Mouse (Mus musculus): ENCODE data around the gene Ube4b. TPM values are rescaled to one million over a fixed set of nuclear protein-coding genes. Genes with fewer than 3 reads are reported as not detected.

Ube4b gene
- polyA plus RNA-seq, 1 experiment from 2014 or later = 55.3 TPM

DNA sequence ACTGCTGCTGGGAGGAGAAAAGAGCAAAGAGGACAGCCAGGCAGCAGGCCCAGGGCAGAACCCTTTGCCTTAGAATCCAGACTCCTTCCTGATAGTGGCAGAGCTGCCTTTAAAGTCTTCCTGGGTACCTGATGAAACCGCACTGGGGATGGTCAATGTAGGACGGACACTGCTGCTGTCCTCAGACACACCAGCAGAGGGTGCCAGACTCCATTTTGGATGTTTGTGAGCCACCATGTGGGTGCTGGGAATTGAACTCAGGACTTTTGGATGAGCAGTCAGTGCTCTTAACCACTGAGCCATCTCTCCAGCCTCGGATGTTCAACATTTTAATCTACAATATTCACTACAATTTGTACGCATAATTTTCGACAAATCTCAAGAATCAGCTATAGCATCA, 96.1 kb downstream of the Ube4b start:
- no peaks in the 10 kb centered on the region for H3K9me3 ChIP-seq (ENCODE audit: control insufficient read depth, low read length)

DNA sequence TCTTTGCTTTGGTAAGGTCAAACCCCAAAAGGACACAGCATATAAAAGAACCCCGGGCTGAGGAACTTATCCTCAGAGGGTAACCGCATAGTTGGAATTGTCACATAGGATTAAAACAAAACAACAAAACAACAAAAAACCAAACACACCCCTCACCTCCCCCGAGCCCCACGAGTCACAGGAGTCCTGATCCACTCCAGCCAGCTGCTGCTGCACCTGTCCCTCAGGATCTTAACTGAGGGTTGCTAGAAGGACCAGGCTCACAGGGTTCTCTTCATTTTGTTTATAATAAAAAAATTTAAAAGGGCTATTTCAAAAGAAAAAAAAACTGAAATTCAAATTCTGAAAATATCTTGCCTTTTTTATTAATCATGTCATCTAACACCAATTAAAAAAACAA, 97.8 kb downstream of the Ube4b start:
- H3K27me3 ChIP-seq (ENCODE audit: control insufficient read depth, insufficient read depth, low read length) = no peaks in the 10 kb centered on the region
- no peaks in the 10 kb centered on the region for H3K9me3 ChIP-seq (ENCODE audit: control insufficient read depth, low read length)
- no peak overlapping the region for H3K9ac ChIP-seq (replicated peaks; ENCODE audit: low read depth, low read length)
- no peak for ATAC-seq (ENCODE audit: low read depth)
- H3K4me2 ChIP-seq (ENCODE audit: low read depth, low read length) = no peak overlapping the region
- no peaks in the 10 kb centered on the region for H3K4me1 ChIP-seq (ENCODE audit: control insufficient read depth, insufficient read depth, low read length)
- no peak overlapping the region for H3K4me3 ChIP-seq (ENCODE audit: low read depth, low read length)
- 89% methylated on average over 4 of the region's 4 CpGs for WGBS
- H3K36me3 ChIP-seq (ENCODE audit: control insufficient read depth, insufficient read depth, low read length) = peaks cover 47% of the 10 kb centered on the region
- no peak overlapping the region for H3K27ac ChIP-seq (ENCODE audit: low read depth, low read length)

More for the DNA sequence above, 96.1 kb downstream of the Ube4b start:
- Histone ChIP-seq H3K4me3 (ENCODE audit: low read depth, low read length) (no peak overlapping the region), H3K27ac (ENCODE audit: low read depth, low read length) (no peak overlapping the region), H3K36me3 (ENCODE audit: control insufficient read depth, insufficient read depth, low read length) (peaks cover 61% of the 10 kb centered on the region), H3K27me3 (ENCODE audit: control insufficient read depth, insufficient read depth, low read length) (no peaks in the 10 kb centered on the region), H3K4me1 (ENCODE audit: control insufficient read depth, insufficient read depth, low read length) (no peaks in the 10 kb centered on the region), H3K4me2 (ENCODE audit: low read depth, low read length) (no peak overlapping the region), H3K9ac (replicated peaks; ENCODE audit: low read depth, low read length) (no peak overlapping the region)
- no peak for ATAC-seq (ENCODE audit: low read depth)
- WGBS = 97% methylated on average over 5 of the region's 5 CpGs

DNA sequence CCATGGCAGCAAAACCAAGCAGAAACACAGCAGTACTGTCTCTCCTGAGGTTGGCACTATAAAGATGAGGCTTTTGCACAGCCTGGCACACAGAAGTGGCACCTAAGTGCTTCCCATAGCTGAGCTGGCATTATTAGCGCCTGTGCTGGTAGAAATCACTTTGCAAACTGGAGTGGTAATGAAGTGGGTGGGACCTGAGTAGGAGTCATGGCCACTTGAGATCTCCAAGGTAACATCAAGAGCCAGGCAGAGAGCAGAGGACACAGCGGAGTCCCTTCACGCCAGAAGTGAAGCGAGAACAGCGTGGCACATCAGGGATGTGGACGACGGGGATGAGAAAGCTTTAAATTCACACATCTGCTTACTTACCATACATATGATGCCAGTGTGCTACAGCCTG, 99.3 kb downstream of the Ube4b start:
- no peak for ATAC-seq (ENCODE audit: low read depth)
- Histone ChIP-seq H3K4me1 (ENCODE audit: control insufficient read depth, insufficient read depth, low read length) (no peaks in the 10 kb centered on the region), H3K27me3 (ENCODE audit: control insufficient read depth, insufficient read depth, low read length) (no peaks in the 10 kb centered on the region), H3K4me2 (ENCODE audit: low read depth, low read length) (no peak overlapping the region), H3K4me3 (ENCODE audit: low read depth, low read length) (no peak overlapping the region), H3K9ac (replicated peaks; ENCODE audit: low read depth, low read length) (no peak overlapping the region), H3K36me3 (ENCODE audit: control insufficient read depth, insufficient read depth, low read length) (peaks cover 40% of the 10 kb centered on the region), H3K9me3 (ENCODE audit: control insufficient read depth, low read length) (no peaks in the 10 kb centered on the region), H3K27ac (ENCODE audit: low read depth, low read length) (no peak overlapping the region)
- 85% methylated on average over 7 of the region's 7 CpGs for WGBS

DNA sequence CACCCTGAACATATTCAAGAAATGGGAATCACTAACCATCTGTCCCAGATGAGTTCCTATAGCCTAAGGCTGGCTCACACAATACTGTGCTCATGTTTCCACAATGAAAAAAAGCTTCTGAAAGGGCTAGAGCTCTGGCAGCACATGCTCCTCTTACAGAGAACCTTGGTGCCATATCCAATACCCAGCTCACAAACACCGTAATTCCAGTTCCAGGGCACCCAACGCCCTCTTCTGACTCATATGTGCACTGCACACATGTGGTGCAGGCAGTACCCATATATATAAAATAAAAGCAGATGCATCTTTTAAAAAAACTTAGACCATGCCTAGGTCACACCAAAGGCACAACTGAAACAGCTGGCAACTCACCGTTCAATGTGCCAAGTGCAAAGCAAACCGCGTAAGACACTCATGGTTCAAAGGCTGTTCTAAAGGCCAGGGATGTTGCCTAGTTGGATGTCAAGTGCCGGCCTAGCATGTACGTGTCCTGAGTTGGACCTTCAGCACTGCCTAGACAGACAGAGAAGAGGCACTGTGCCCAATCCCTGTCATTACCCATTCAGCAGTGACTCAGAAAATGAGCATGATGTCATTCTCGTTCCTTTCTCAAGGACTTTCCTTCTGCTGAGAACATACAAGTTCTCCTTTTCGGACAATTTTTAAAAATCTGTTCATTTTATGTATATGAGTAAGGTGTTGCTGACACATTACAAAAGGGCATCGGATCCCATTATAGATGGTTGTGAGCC, 101.0 kb downstream of the Ube4b start:
- no peaks in the 10 kb centered on the region for H3K4me1 ChIP-seq (ENCODE audit: control insufficient read depth, insufficient read depth, low read length)
- no peak overlapping the region for H3K9ac ChIP-seq (replicated peaks; ENCODE audit: low read depth, low read length)
- no peaks in the 10 kb centered on the region for H3K27me3 ChIP-seq (ENCODE audit: control insufficient read depth, insufficient read depth, low read length)
- 87% methylated on average over 10 of the region's 10 CpGs for WGBS
- no peak overlapping the region for H3K4me2 ChIP-seq (ENCODE audit: low read depth, low read length)
- no peak overlapping the region for H3K27ac ChIP-seq (ENCODE audit: low read depth, low read length)
- no peaks in the 10 kb centered on the region for H3K9me3 ChIP-seq (ENCODE audit: control insufficient read depth, low read length)
- peaks cover 25% of the 10 kb centered on the region for H3K36me3 ChIP-seq (ENCODE audit: control insufficient read depth, insufficient read depth, low read length)
- ATAC-seq (ENCODE audit: low read depth) = no peak
- H3K4me3 ChIP-seq (ENCODE audit: low read depth, low read length) = no peak overlapping the region

GRCm38 (mm10) chr4:149323730-149324129, 102.8 kb downstream of the Ube4b start:
- no peak overlapping the region for H3K4me3 ChIP-seq (ENCODE audit: low read depth, low read length)
- H3K27ac ChIP-seq (ENCODE audit: low read depth, low read length) = no peak overlapping the region
- ATAC-seq (ENCODE audit: low read depth) = no peak
- H3K9me3 ChIP-seq (ENCODE audit: control insufficient read depth, low read length) = no peaks in the 10 kb centered on the region
- no peaks in the 10 kb centered on the region for H3K27me3 ChIP-seq (ENCODE audit: control insufficient read depth, insufficient read depth, low read length)
- H3K4me1 ChIP-seq (ENCODE audit: control insufficient read depth, insufficient read depth, low read length) = no peaks in the 10 kb centered on the region
- H3K36me3 ChIP-seq (ENCODE audit: control insufficient read depth, insufficient read depth, low read length) = peaks cover 7% of the 10 kb centered on the region; the same call in 1 of the 2 replicates
- H3K4me2 ChIP-seq (ENCODE audit: low read depth, low read length) = no peak overlapping the region
- H3K9ac ChIP-seq (replicated peaks; ENCODE audit: low read depth, low read length) = no peak overlapping the region
- WGBS = 92% methylated on average over 16 of the region's 16 CpGs

DNA sequence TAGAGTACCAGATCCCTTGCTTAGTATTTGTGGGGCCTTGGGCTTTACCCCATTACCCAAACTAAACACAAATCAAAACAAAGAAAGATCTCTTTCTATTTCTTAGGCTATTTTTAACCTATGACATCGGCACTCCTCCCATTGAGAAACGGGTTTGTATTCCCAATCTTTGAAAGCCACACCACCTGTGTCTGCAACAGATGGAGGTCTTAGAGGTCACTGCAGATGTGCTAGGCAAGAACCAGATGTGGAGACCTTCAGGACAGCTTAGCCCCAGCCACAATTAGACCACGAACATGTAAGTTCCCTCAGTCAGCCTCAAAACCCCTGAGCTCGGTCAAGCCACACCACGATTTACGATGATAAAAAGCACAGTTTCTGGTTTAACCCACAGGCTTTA, 103.8 kb downstream of the Ube4b start:
- no peaks in the 10 kb centered on the region for H3K9me3 ChIP-seq (ENCODE audit: control insufficient read depth, low read length)
- no peaks in the 10 kb centered on the region for H3K4me1 ChIP-seq (ENCODE audit: control insufficient read depth, insufficient read depth, low read length)
- H3K36me3 ChIP-seq (ENCODE audit: control insufficient read depth, insufficient read depth, low read length) = no peaks in the 10 kb centered on the region
- H3K27ac ChIP-seq (ENCODE audit: low read depth, low read length) = no peak overlapping the region
- no peaks in the 10 kb centered on the region for H3K27me3 ChIP-seq (ENCODE audit: control insufficient read depth, insufficient read depth, low read length)
- no peak for ATAC-seq (ENCODE audit: low read depth)
- H3K4me3 ChIP-seq (ENCODE audit: low read depth, low read length) = no peak overlapping the region
- H3K9ac ChIP-seq (replicated peaks; ENCODE audit: low read depth, low read length) = no peak overlapping the region
- 80% methylated on average over 6 of the region's 6 CpGs for WGBS
- H3K4me2 ChIP-seq (ENCODE audit: low read depth, low read length) = no peak overlapping the region

GRCm38 (mm10) chr4:149322286-149322685, 104.3 kb downstream of the Ube4b start:
- Histone ChIP-seq H3K4me2 (ENCODE audit: low read depth, low read length) (no peak overlapping the region), H3K4me3 (ENCODE audit: low read depth, low read length) (no peak overlapping the region), H3K9ac (replicated peaks; ENCODE audit: low read depth, low read length) (no peak overlapping the region), H3K27ac (ENCODE audit: low read depth, low read length) (no peak overlapping the region), H3K27me3 (ENCODE audit: control insufficient read depth, insufficient read depth, low read length) (no peaks in the 10 kb centered on the region), H3K9me3 (ENCODE audit: control insufficient read depth, low read length) (no peaks in the 10 kb centered on the region), H3K36me3 (ENCODE audit: control insufficient read depth, insufficient read depth, low read length) (no peaks in the 10 kb centered on the region), H3K4me1 (ENCODE audit: control insufficient read depth, insufficient read depth, low read length) (0 out of 2 replicates have a peak, but pooled peaks cover 3% of the 10 kb centered on the region)
- no peak for ATAC-seq (ENCODE audit: low read depth)
- WGBS = 50% methylated on average over 4 of the region's 4 CpGs

GRCm38 (mm10) chr4:149319088-149319487, 107.5 kb downstream of the Ube4b start:
- 0 out of 2 replicates have a peak overlapping the region, but pooled peaks have one; percentile 28 for H3K27ac ChIP-seq (ENCODE audit: low read depth, low read length)
- no peaks in the 10 kb centered on the region for H3K36me3 ChIP-seq (ENCODE audit: control insufficient read depth, insufficient read depth, low read length)
- no peaks in the 10 kb centered on the region for H3K27me3 ChIP-seq (ENCODE audit: control insufficient read depth, insufficient read depth, low read length)
- no peak overlapping the region for H3K9ac ChIP-seq (replicated peaks; ENCODE audit: low read depth, low read length)
- no peak overlapping the region for H3K4me2 ChIP-seq (ENCODE audit: low read depth, low read length)
- H3K4me3 ChIP-seq (ENCODE audit: low read depth, low read length) = no peak overlapping the region
- 0 out of 2 replicates have a peak, but pooled peaks cover 3% of the 10 kb centered on the region for H3K4me1 ChIP-seq (ENCODE audit: control insufficient read depth, insufficient read depth, low read length)
- no peaks in the 10 kb centered on the region for H3K9me3 ChIP-seq (ENCODE audit: control insufficient read depth, low read length)
- WGBS = 57% methylated on average over 9 of the region's 9 CpGs
- ATAC-seq (ENCODE audit: low read depth) = peak; percentile 56

- Histone ChIP-seq H3K36me3 (ENCODE audit: control insufficient read depth, insufficient read depth, low read length) (no peaks in the 10 kb centered on the region), H3K4me2 (ENCODE audit: low read depth, low read length) (no peak overlapping the region), H3K9me3 (ENCODE audit: control insufficient read depth, low read length) (no peaks in the 10 kb centered on the region), H3K27me3 (ENCODE audit: control insufficient read depth, insufficient read depth, low read length) (no peaks in the 10 kb centered on the region), H3K27ac (ENCODE audit: low read depth, low read length) (no peak overlapping the region), H3K9ac (replicated peaks; ENCODE audit: low read depth, low read length) (no peak overlapping the region), H3K4me1 (ENCODE audit: control insufficient read depth, insufficient read depth, low read length) (0 out of 2 replicates have a peak, but pooled peaks cover 3% of the 10 kb centered on the region), H3K4me3 (ENCODE audit: low read depth, low read length) (no peak overlapping the region)
- WGBS = 29% methylated on average over 5 of the region's 5 CpGs
- ATAC-seq (ENCODE audit: low read depth) = peak; percentile 49; the same call in 1 of the 2 replicates
Observed at GRCm38 (mm10) chr4:149317387-149317786, 109.2 kb downstream of the Ube4b start.

Measured in neural tube, embryonic 14.5 days (tissue).